Mouse (Mus musculus) MEL (cell line): Measurements from ENCODE around the gene Snap25.

ENCODE experiments used
- CHD2 ChIP-seq: IDR thresholded peaks from 2 replicates; pipeline ENCODE4 v1.6.1; 2011; ENCODE audit warnings: low read length, improper control_type of control experiment
- CTCF ChIP-seq, 3 experiments: IDR thresholded peaks in 2 of 3; conservative IDR thresholded peaks in 1 of 3; 2 replicates each; pipeline ENCODE4 v1.5.1; 2011 to 2012; ENCODE audit warnings: low read length in 3 of 3, low read depth in 2 of 3, mild to moderate bottlenecking in 2 of 3, improper control_type of control experiment in 1 of 3, inconsistent platforms in 1 of 3, mixed read lengths in 1 of 3, moderate library complexity in 1 of 3; ENCODE audit not compliant: control insufficient read depth in 1 of 3, insufficient read depth in 1 of 3, poor library complexity in 1 of 3, severe bottlenecking in 1 of 3
- EP300 ChIP-seq, 2 experiments: IDR thresholded peaks; 2 replicates each; pipeline ENCODE4 v1.6.1; 2011; ENCODE audit warnings: improper control_type of control experiment in 2 of 2, low read length in 2 of 2, low read depth in 1 of 2, mild to moderate bottlenecking in 1 of 2
- MXI1 ChIP-seq: IDR thresholded peaks from 2 replicates; pipeline ENCODE4 v1.6.1; 2011; ENCODE audit warnings: mild to moderate bottlenecking, low read depth, low read length, improper control_type of control experiment
- POLR2A ChIP-seq, 2 experiments: IDR thresholded peaks; 2 replicates each; pipeline ENCODE4 v1.6.1; 2011 to 2012; ENCODE audit warnings: low read length in 2 of 2, mild to moderate bottlenecking in 2 of 2, control low read depth in 1 of 2, improper control_type of control experiment in 1 of 2, low read depth in 1 of 2, moderate library complexity in 1 of 2; ENCODE audit not compliant: control insufficient read depth in 1 of 2, insufficient read depth in 1 of 2, poor library complexity in 1 of 2
- RAD21 ChIP-seq: IDR thresholded peaks from 2 replicates; pipeline ENCODE4 v1.6.1; 2011; ENCODE audit warnings: mild to moderate bottlenecking, low read depth, low read length, improper control_type of control experiment
- SMC3 ChIP-seq: IDR thresholded peaks from 2 replicates; pipeline ENCODE4 v1.6.1; 2011; ENCODE audit warnings: low read depth, low read length, improper control_type of control experiment
- TBP ChIP-seq: IDR thresholded peaks from 2 replicates; pipeline ENCODE4 v1.8.0; 2011; ENCODE audit warnings: low read depth, low read length, improper control_type of control experiment

- TF ChIP-seq EP300 (IDR thresholded peaks at IDR 0.05; ENCODE audit: low read depth in 1 of 2, low read length in 2 of 2) (no peak), POLR2A (IDR thresholded peaks at IDR 0.05; ENCODE audit: control insufficient read depth in 1 of 2, insufficient read depth in 1 of 2, low read depth in 1 of 2, low read length in 2 of 2, poor library complexity in 1 of 2) (no peak), CHD2 (no peak), RAD21 (no peak), TBP (no peak), MXI1 (no peak), CTCF (IDR thresholded peaks at IDR 0.05 in 2 of 3, conservative IDR thresholded peaks at IDR 0.05 in 1 of 3; ENCODE audit: control insufficient read depth in 1 of 3, insufficient read depth in 1 of 3, low read depth in 2 of 3, low read length in 3 of 3, poor library complexity in 1 of 3, severe bottlenecking in 1 of 3) (no peak), SMC3 (no peak)
Measured at GRCm38 (mm10) chr2:136674077-136674757, 39.0 kb upstream of the Snap25 start.
